Comparison of ENCODE assay signal across 11 mouse cellular contexts in genomic region chr4:151853949-151854348, GRCm38 (mm10). TPM values are rescaled to one million over a fixed set of nuclear protein-coding genes. Genes with fewer than 3 reads are reported as not detected.
A peak's percentile ranks its signal among the peaks of the same experiment; 100 is the strongest.
DNase-seq lines count a peak whose midpoint lies in the region; ATAC-seq and TF ChIP-seq lines count a peak whose summit lies in the region.
"Had no signal": no experiment of that assay in that cellular context is flagged by ENCODE, and none has a peak within 500 bp of the region (broad histone marks: within the 10 kb centered on the region; RNA-seq: fewer than 3 reads in every experiment).

No protein-coding gene starts in this region.

- peaks cover 10% of the 10 kb centered on the region for H3K79me2 ChIP-seq in heart, adult 2 months (replicated peaks; ENCODE audit: control insufficient read depth, insufficient read depth, low read length)

- no peak overlapping the region for H3K4me2 ChIP-seq in liver, postnatal 0 days (ENCODE audit: low read depth, low read length)
- no peak overlapping the region for H3K4me2 ChIP-seq in liver, embryonic 12.5 days
- H3K4me2 ChIP-seq in forebrain, embryonic 13.5 days: no peak overlapping the region

- H3K9me3 ChIP-seq in liver, postnatal 0 days (ENCODE audit: low read length): no peaks in the 10 kb centered on the region
- H3K9me3 ChIP-seq in liver, embryonic 12.5 days (replicated peaks): no peaks in the 10 kb centered on the region
- H3K9me3 ChIP-seq in forebrain, embryonic 13.5 days (replicated peaks): no peaks in the 10 kb centered on the region

- TF ChIP-seq CTCF in heart, adult 2 months (IDR thresholded peaks at IDR 0.05): peak; percentile 78
- TF ChIP-seq CTCF in liver, postnatal 0 days (IDR thresholded peaks at IDR 0.05; ENCODE audit: low read depth): peak; percentile 50

- H3K4me1 ChIP-seq in heart, adult 2 months (ENCODE audit: control insufficient read depth, insufficient read depth, low read length): peaks cover 15% of the 10 kb centered on the region
- peaks cover 6% of the 10 kb centered on the region for H3K4me1 ChIP-seq in liver, postnatal 0 days (ENCODE audit: insufficient read depth)
- H3K4me1 ChIP-seq in liver, embryonic 12.5 days: peaks cover 58% of the 10 kb centered on the region
- no peaks in the 10 kb centered on the region; the same call in 1 of the 2 replicates for H3K4me1 ChIP-seq in forebrain, embryonic 13.5 days

- ATAC-seq in liver, postnatal 0 days: no peak
- ATAC-seq in liver, embryonic 12.5 days: no peak
- peak; percentile 55 for ATAC-seq in megakaryocyte progenitor cell, adult 5-6 weeks (replicated peaks; ENCODE audit: poor library complexity)
- no peak for ATAC-seq in forebrain, embryonic 13.5 days

- no peak for TF ChIP-seq POLR2A in heart, adult 2 months (IDR thresholded peaks at IDR 0.05; ENCODE audit: insufficient read depth, low read depth, low read length)

- no peak for TF ChIP-seq EP300 in heart, adult 2 months (IDR thresholded peaks at IDR 0.05; ENCODE audit: insufficient read depth, low read depth, low read length)
- no peak for TF ChIP-seq EP300 in liver, postnatal 0 days (IDR thresholded peaks at IDR 0.05; ENCODE audit: low read depth)

- H3K4me3 ChIP-seq in heart, adult 2 months: no peak overlapping the region
- no peak overlapping the region for H3K4me3 ChIP-seq in liver, postnatal 0 days (ENCODE audit: low read depth, low read length)
- no peak overlapping the region for H3K4me3 ChIP-seq in liver, embryonic 12.5 days
- H3K4me3 ChIP-seq in forebrain, embryonic 13.5 days: no peak overlapping the region

- intact Hi-C loops in heart, adult 2 months (cut with DNase I): loop anchor here (1.0 to 5.0 kb wide), 4 partner anchors 75 to 697 kb away; no protein-coding TSS in a partner anchor

- peaks cover 23% of the 10 kb centered on the region for H3K36me3 ChIP-seq in heart, adult 2 months (ENCODE audit: control insufficient read depth, insufficient read depth, low read length)
- H3K36me3 ChIP-seq in liver, postnatal 0 days (replicated peaks; ENCODE audit: insufficient read depth, low read length): peaks cover 5% of the 10 kb centered on the region; the same call in 1 of the 2 replicates
- H3K36me3 ChIP-seq in liver, embryonic 12.5 days: peaks cover 16% of the 10 kb centered on the region
- peaks cover 6% of the 10 kb centered on the region; the same call in 1 of the 2 replicates for H3K36me3 ChIP-seq in forebrain, embryonic 13.5 days (ENCODE audit: poor library complexity, severe bottlenecking)

- H3K27ac ChIP-seq in heart, adult 2 months: no peak overlapping the region
- no peak overlapping the region for H3K27ac ChIP-seq in liver, postnatal 0 days (ENCODE audit: low read depth)
- no peak overlapping the region for H3K27ac ChIP-seq in liver, embryonic 12.5 days
- no peak overlapping the region for H3K27ac ChIP-seq in forebrain, embryonic 13.5 days

- 20% methylated on average over 3 of the region's 3 CpGs for WGBS in heart, adult 2 months
- 62% methylated on average over 3 of the region's 3 CpGs for WGBS in liver, postnatal 0 days (ENCODE audit: insufficient replicate concordance)
- WGBS in liver, embryonic 12.5 days (ENCODE audit: insufficient replicate concordance): 60% methylated on average over 3 of the region's 3 CpGs
- WGBS in forebrain, embryonic 13.5 days: 73% methylated on average over 3 of the region's 3 CpGs

- H3K9ac ChIP-seq in heart, adult 2 months (ENCODE audit: low read depth, low read length): no peak overlapping the region
- H3K9ac ChIP-seq in liver, postnatal 0 days (replicated peaks): no peak overlapping the region
- H3K9ac ChIP-seq in liver, embryonic 12.5 days: no peak overlapping the region
- H3K9ac ChIP-seq in forebrain, embryonic 13.5 days: no peak overlapping the region

- H3K27me3 ChIP-seq in heart, adult 2 months (ENCODE audit: control insufficient read depth, insufficient read depth, low read length): no peaks in the 10 kb centered on the region
- no peaks in the 10 kb centered on the region for H3K27me3 ChIP-seq in liver, postnatal 0 days (ENCODE audit: insufficient read depth, low read length)
- no peaks in the 10 kb centered on the region for H3K27me3 ChIP-seq in liver, embryonic 12.5 days (replicated peaks)
- H3K27me3 ChIP-seq in forebrain, embryonic 13.5 days: no peaks in the 10 kb centered on the region

- no peak for DNase-seq in heart, adult 2 months
- DNase-seq in heart, adult 11 months: no peak
- DNase-seq in liver, postnatal 0 days: no peak
- DNase-seq in NIH3T3 (ENCODE audit: low read depth): peak; percentile 75
- DNase-seq in ovary, postnatal 36 days (ENCODE audit: low spot score): no peak
- DNase-seq: adrenal gland, postnatal 36 days; kidney, postnatal 25 days; thymus, postnatal 25 days had no signal

RNA-seq across cellular contexts. Expression of gene Camta1, which starts 7.7 kb away (rescaled TPM):
- 100 to 1,000 TPM; 208 to 234 TPM for total RNA-seq in heart, adult 2 months (2021)
- polyA plus RNA-seq in heart, adult 2 months (2012; rRNA removed): 39.4 and 75.3 TPM in 2 replicates
- 47.9 and 48.3 TPM in 2 replicates for polyA plus RNA-seq in liver, postnatal 0 days (2015; fragmentation: Nextera tagmentation; extraction: Ambion mirVana)
- polyA plus RNA-seq in liver, embryonic 12.5 days (2016; fragmentation: Nextera tagmentation; extraction: Ambion mirVana): 49.6 and 59.1 TPM in 2 replicates
- 77.9 and 81.5 TPM in 2 replicates for total RNA-seq in megakaryocyte progenitor cell, adult 5-6 weeks (2015)
- 16.3 and 40.1 TPM in 2 replicates for total RNA-seq in megakaryocyte progenitor cell, adult 5-6 weeks (2017)
- 138 and 150 TPM in 2 replicates for polyA plus RNA-seq in forebrain, embryonic 13.5 days (2015; fragmentation: Nextera tagmentation; extraction: Ambion mirVana)
